Mouse (Mus musculus) embryo, embryonic 11.5 days (tissue): ENCODE measurements around the gene Zfp426.

Experiments used
- DNase-seq: peaks from one replicate; pipeline ENCODE4 v3.0.0-alpha.2; 2012; ENCODE audit warnings: low read depth, low spot score

The Zfp426 gene

DNA sequence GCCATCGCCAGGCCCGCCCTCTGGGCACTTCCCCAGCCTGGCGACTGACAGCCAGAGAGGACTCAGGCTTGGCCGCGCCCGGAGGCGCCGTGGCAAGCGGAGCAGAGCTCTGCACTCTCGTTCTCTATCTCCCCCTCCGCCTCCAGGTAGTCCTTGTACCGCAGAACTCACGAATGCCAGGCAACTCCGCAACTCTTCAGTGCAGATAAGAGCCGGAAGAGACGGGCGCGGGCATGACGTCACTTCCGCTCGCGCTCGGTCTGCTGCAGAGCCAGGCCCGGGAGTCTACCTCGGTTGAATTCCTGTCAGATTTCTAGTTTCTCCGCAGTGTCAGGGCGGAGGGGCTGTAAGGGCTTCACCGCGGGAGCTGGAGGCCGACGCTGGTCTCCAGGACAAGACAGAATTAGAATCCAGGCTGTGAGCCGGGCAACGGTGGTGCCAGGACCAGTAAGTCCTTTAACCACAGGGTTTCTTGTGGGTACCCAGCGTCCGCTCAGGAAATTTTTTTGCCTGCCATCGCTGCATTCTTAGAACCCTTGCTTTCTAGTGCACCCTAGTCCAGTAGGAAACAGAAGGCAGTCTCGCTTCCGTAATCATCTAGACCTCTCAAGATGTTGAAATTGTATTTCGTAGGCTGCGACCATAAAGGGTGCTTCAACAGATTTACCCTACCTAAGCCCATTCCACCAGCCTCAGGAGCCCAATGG is at the start of gene Zfp426:
Gene Zfp426, minus strand, starts transcription at position 220 of the 707 bp plus-strand sequence.
- peak; percentile 86 for DNase-seq

DNA sequence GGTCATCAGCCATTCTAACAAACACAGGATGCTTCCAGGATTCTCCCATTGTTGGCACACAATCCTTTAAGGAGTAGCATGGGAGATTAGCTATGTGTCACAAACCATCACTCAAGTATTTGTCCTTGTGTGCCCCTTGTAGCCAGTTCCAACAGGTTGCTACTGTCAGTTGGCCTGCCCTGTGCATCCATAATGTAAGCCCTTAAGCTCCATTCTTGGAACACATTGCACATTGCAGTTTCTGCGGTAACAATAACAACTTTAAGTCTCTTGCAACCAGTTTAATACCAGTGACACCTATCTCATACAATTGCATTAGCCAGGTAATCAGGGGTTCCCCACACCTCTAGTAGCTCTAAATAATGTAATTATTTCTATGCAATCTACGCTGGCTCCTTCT is 44.1 kb upstream of the Zfp426 start:
- DNase-seq, result no peak

DNA sequence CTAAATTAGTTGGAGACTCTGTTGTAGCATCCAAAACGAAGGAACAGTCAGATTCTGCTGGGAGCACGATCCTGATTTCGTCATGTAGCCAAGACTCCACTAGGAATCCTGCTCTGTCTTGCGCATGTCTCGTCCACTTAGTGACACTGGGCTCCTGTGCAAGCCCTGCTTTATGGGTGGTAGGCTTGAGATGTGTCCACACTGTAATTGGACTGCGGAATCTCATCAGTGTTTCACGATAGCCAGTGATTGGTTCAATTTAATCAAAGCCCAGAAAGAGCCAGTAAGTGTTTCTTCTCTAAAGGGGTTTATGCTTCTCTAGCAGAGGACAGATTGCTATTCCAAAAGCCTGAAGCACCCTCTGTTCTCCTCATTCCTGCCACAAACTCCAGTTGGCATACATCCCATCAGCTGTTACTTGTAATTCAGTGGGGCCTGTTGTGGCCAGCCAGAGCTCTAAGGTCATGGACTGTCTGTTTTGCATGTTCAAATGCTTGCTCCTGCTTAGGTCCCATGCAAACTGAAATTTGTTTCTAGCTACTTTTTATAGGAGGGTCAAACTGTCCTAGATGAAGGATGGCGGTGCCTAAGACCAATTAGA is 41.9 kb upstream of the Zfp426 start:
- DNase-seq, result no peak

DNA sequence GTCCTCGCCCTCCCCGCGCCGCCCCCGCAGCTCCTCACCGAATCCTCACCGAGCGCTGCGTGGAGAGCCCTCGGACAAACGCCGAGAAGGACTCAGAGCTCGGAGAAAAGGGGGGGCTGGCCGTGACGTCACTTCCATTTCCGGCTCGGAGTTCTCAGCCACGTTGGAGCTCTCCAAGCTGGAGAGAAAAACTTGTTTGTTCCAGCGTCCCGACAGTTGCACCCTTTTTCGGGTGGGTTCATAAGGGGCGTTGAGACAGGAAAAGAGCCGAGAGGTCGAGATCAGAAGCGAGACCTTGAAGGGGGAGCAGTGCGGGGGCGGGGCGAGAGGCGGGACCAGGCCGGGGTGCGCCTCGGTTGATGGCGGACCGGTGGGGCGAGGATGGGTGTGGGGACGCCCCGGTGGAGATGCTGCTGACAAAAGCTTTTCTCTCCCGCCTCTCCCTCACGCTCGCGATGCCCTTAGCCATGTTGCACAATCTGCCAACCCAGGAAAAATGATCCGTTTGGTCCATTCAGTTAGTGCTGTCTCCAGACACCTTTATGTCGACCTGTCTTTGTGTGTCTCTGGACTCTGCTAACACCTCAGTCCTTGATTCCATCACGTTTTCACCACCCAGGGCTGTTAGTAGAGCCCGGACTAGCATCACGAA is 28.9 kb upstream of the Zfp426 start, which contains the start of gene Zfp266:
Gene Zfp266, minus strand, starts transcription at position 112 of the 652 bp plus-strand sequence.
- DNase-seq, result peak; percentile 82

DNA sequence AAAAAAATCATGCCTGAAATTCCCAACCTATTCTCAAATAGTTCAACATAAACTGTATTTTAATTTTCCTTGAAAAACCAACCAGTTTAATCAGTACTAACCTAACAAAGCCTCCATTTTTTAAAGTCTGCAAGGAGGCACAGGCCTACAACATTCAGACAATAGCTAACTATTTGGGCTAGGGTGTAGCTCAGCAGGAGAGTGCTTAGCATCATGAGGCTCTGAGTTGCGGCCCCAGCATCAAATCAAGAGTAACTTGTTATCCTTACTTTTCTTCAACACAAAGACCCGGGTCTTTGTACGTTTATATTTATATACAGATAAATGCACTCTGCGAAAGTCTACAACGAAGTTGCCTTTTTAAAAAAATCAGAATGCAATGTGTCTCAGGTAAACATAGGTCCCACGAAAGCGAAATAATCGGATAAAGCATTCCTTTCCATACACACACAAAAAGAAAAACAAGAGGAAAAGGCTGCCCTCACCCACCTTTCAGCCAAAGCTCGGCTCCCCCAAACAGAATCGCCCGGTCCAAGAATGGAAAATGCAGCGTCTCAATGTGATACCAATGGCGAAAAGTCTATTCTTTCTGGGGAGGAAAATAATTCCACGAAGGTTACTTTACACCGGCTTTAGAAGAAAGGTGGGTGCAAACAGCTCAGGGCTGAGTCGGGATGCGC is 28.1 kb upstream of the Zfp426 start:
- DNase-seq, result no peak

DNA sequence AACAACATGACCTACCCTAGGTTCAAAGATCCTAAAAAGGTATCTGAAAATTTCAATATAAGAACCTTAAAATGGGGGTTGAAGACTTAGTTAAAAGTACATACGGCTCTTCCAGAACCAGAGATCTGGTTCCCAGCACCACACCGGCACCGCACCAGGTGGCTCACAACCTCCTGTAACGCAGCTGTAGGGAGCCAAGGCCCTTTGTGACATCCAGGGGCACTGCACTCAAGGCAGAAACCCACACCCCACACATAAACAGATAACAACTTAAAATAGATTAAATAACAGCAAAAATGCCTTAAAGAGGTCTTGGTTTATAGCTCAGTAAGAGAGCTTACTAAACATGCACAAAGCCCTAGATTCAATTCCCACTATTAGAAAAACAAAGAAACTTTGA is 27.4 kb upstream of the Zfp426 start:
- DNase-seq, result no peak

DNA sequence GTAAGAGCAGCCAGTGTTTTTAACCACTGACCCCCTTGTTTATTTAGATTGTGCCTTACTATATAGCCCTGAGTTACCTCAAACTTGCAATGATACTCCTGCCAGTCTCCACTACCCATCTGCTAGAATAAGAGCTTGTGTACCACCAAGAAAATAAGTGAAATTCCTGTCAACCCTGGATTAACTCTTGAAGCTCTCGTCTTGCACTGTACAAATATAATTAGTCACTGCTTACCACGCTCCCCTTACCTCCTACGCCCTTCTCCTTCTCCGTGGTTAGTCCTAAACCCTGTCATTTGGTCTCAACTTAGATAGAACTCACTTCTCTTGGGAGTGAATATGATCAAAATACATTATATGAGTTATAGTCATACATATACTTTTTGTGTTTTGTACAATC is 26.2 kb upstream of the Zfp426 start:
- DNase-seq, result no peak

DNA sequence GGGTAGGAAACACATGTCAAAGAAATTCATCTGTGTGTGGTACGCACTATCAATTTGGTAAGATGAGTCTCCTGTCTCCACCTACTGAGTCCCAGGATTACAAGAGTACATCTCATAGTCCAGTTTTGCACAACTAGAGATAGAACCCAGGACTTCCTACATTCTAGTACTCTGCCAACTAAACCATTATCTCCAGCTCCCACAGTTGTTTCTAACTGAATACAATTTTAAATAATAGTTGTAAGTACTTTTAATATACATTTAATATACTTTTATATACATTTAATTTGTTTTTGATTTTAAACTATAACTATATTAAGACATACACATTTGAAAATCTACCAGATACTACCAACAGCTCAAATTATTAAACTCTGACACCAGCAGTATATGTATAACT is 25.2 kb upstream of the Zfp426 start:
- DNase-seq, result no peak

DNA sequence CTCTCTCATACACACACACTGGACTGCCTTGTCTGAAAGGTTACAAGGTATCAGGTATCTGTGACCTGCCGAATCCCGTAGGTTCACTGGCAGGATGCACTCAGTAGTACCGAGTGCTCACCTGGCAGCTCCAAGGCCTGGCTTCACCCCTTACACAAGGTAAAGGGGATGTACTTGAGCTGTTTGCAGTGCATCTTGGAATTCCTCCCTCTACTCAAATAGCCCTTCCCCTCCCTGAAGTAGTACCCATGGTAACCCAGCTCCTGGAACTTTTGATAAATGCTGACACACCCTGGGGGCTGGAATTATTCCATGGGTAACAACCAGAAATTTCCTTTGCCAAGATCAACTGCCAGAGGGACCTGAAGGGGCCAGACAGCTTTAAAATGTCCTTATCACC is 21.5 kb upstream of the Zfp426 start:
- DNase-seq, result no peak

DNA sequence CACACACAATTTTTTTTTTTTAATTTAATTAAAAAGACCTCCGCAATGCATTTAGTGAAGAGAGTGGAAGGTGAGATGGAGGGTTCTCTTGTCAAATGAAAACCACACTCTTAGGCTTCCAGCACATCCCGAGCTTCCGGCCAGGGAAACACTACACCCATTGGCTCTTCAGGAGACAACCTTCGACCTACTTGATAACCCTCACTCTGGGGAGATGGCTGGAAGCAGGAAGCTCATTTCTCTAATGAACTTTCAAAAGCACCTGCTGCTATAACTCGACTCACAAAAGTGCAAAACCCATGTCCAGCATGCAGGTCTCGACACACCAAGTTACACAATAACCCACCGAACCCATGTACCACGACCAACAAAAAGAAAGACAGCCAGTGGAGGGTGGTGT is 20.2 kb upstream of the Zfp426 start:
- no peak for DNase-seq

DNA sequence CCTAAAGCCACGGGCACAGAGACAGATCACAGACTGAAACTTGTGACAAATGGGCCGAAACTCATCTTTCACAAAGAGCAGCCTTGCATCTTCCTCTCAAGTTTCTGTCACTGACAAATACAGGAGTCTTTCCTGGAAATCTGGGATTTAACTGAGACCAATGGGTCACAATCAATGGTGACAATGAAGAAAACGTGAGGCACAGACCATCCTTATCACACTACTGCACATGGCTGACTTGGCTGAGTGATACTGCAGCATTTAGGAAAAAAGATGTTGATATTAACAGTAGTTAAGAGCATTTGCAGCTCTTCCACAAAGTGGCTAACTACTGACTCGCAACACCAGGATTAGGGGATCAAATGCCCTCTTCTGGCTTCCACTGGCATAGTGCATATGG is 19.1 kb upstream of the Zfp426 start:
- no peak for DNase-seq

DNA sequence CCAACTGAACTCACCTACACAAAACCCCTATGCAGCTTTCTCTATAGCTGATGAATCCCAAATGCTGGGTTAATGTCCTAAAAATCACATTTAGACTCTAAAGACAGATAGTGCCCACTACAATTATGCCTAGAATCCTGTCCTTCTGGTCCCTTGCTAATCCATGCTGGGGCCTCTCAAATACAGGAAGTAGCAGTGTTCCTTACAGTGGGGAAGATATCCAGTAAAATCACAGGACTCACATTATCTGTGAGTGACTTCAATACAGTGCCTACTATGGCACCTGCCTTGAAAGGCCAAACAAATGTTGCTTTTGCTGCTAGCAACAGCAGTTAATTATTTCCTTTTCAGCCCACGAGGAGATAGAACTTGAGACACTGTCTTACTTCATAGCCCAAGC is 17.8 kb upstream of the Zfp426 start:
- no peak for DNase-seq

DNA sequence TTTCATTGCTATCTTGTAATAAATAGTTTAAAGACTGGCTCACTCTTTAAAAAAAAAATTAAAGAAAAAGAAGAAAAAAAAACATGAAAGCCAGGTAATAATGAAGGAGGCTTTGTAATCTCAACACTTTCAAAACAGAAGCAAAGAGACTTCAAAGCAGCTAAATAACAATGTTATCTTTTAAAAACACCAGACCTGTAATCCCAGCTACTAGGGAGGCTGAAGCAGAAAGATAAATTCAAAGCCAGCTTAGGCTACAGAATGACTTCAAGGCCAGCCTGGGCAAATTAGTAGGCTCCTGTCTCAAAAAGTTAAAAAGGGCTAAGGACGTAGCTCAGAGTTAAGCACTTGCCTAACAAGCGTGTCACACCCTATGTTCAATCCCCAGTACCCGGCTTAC is 17.1 kb upstream of the Zfp426 start:
- no peak for DNase-seq

DNA sequence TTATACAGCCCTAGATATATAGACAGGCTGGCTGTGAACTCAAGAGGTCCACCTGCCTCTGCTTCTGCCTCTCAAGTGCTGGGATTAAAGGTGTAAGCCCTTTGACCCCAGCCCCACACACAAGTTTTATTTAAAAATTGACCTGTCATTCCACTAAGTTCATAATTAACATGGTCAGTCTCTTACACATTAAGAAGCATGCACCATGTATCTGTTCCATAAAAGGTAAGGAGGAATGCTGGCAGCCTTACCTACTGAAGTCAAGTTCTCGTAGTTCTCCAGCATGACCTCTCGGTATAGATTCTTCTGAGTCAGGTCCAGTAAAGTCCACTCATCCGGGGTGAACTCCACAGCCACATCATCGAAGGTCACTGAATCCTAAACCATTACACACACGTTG is 12.3 kb upstream of the Zfp426 start:
- no peak for DNase-seq

DNA sequence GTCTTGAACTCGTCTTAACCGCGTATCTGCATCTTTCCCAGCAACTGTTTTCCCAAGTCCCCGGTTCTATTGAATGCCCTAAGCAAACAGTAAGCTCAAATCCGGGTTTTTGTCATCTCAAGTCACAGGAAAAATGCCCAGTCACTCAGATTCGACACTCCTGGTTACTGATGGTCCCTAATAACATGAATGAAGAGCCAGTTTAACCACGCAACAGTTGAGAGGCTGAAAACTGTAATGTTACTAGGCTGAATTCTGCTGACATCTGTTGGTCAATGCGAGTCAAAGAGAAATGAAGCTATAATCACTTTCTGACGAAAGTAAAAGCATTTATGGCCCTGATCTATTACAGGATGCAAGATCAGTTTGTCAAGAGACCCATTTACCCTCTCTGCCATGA is 735 bp upstream of the Zfp426 start:
- DNase-seq, result no peak

DNA sequence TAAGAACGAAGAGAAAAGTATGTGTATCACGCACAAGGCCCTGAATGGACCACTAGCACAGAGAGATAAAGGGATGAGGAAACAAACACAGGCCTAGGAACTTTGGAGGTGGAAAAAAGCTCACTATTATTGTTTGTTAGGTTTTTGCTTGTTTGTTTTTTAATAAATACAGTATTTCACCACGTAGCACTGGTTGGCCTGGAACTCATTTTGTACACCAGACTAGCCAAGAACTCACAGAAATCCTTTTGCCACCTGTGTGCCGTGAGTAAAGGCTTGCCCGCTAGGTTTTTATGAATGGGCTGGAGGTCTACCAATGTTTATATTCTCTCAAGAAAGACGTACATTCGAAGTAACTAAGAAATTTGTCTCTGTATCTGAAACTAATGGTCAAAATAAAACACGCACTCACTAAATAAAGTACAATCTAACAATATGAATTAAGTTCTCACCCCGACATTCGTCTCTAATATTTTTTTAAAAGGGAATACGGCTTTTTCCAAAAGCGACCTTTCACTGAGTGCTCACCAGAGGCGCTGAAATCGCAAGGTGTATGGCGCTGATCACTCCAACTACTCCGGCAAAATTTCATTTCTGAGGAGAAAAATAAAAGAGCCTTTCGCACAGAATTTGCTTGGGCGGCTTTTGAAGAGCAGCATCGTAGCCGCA is 554 bp downstream of the Zfp426 start:
- no peak for DNase-seq

DNA sequence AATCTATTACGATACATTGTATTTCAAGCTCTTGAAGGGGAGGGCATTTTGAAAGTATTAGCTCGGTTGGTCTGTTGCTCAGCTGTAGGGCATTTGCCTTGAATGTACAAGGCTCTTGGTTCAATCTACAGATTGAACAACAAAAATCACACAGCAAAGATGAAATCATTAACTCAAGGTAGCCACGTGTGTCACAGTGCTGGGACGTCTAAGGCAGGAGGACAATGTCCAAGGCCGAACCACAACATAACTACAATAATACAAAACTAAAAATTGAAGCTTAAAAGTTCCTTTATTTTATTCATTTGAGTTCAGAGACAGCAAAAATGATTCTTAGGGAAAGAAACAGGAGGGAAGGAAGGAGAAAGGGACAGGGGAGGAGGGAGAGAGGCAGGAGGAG is 3.0 kb downstream of the Zfp426 start:
- DNase-seq, result no peak

DNA sequence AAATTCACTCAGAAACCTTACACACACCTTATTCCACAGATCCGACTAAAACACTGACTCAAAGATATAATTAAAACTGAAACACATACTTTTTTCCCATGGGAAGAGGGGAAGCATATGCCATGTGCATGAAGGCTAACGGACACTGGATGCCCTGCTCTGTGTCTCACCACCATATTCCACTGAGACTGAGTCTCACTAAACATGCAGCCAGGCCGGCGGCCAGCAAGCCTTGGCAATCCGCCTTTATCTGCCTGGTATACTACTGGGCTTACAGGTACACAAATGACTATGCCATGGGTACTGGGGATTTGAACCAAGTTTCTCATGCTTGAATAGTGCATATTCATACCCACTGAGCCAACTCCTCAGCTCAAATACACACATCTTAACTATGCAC is 13.2 kb downstream of the Zfp426 start:
- DNase-seq, result no peak

DNA sequence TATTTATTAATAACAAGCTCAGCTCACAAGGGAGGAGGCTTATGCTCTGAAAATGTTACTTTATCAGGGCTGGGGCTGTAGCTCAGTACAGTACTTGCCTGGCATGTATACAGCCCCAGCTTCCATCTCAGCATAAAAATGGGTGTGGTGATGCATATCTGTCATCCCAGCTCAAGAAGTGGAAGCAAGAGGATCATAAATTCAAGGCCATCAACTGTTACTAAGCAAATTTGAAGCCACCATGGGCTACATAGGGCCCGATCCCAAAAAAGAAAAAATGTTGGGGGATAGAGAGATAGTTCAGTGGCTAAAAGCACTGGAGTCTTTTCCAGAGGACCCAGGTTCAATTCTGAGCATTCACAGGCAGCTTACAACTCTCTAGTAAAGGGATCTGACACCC is 15.9 kb downstream of the Zfp426 start:
- no peak for DNase-seq

DNA sequence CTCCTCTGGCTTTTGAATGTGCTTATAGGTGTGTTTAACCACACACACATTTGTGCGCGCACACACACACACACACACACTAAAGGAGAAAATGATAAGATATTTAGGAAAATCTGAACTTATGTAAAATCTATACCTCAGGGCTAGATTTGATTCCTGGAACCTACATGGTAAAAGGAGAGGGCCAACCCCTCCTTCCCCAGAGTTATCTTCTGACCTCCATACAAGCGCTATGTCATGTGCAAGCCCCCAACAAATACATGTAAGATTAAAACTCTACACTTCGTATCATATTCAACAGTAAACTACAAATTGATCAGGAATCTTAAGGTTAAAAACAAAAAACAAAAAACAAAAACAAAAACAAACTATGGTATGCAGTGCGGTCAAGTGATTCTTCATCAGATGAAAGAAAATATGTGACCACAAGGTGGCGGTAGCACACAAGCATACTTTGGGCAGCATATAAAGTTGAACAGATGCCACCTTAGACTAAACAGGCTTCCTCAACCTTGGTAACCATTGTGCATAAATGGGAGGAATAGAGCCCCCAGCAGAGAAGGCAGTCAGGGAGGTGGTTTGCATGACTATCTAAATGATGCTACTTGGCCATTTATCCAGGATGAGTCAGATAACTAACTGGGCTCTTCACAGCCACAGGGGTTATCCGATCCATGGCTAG is 25.6 kb downstream of the Zfp426 start:
- DNase-seq, result peak; percentile 56
